Mouse (Mus musculus): Measurements from ENCODE around the gene B4galnt2. TPM values are rescaled to one million over a fixed set of nuclear protein-coding genes. Genes with fewer than 3 reads are reported as not detected.
A peak's percentile ranks its signal among the peaks of the same experiment; 100 is the strongest.

The B4galnt2 gene
- total and polyA plus RNA-seq, 3 experiments = 0.34 to 1.9 (median 0.42) TPM

DNA sequence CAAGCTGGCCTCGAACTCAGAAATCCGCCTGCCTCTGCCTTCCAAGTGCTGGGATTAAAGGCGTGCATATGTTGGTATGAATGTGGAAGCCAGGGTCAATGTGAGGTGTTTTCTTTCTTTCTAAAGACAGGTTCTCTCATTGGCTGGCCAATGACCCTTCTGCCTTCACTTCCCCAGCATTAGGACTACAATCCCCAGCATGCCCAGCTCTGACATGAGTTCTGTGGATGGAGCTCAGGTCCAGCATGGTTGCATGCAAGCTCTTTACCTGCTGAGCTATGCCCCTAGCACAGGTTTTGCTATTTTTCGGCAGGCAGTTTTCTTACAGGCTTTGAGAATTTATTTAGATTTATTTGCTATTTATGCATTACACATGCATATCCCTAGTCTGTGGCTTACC, 57.4 kb downstream of the B4galnt2 start:
- peak overlapping the region; percentile 90 for H3K4me2 ChIP-seq (ENCODE audit: insufficient read depth, low read depth, poor library complexity, severe bottlenecking)
- dilution Hi-C loops (cut with MboI; ENCODE audit: extremely low pct_ligation_motif_present, extremely low pct_unique_long_range_greater_than_20kb, low sequenced_read_pairs) = no loop called here
- in situ Hi-C loops (cut with MboI; ENCODE audit: low pct_ligation_motif_present, low pct_unique_long_range_greater_than_20kb, low sequenced_read_pairs) = no loop called here
- peaks cover 7 to 30% of the 10 kb centered on the region in 2 experiments for H3K4me1 ChIP-seq (ENCODE audit: control insufficient read depth in 1 of 2, insufficient read depth in 2 of 2)
- H3K36me3 ChIP-seq (replicated peaks in 1 of 2; ENCODE audit: control insufficient read depth in 1 of 2, insufficient read depth in 1 of 2, low read length in 1 of 2) = peaks cover 0 to 7% of the 10 kb centered on the region in 2 experiments
- H3K9ac ChIP-seq (ENCODE audit: insufficient read depth, low read depth) = no peak overlapping the region; the same call in 1 of the 2 replicates
- H3K27me3 ChIP-seq (replicated peaks) = peaks cover 1% of the 10 kb centered on the region
- peak; percentile 68 for DNase-seq (ENCODE audit: extremely low read depth)
- H3K4me3 ChIP-seq (replicated peaks in 1 of 3; ENCODE audit: low read depth in 2 of 3, low read length in 2 of 3, poor library complexity in 1 of 3) = peak overlapping the region in 1 of 3 experiments; percentile 66
- peaks cover 3% of the 10 kb centered on the region for H3K9me3 ChIP-seq (replicated peaks; ENCODE audit: low read length)
- peak overlapping the region; percentile 10; the same call in 1 of the 2 replicates for H3K27ac ChIP-seq (ENCODE audit: insufficient read depth, low read depth)
- TF ChIP-seq USF2 (conservative IDR thresholded peaks at IDR 0.05; ENCODE audit: low read depth, low read length) (no peak), HCFC1 (IDR thresholded peaks at IDR 0.05; ENCODE audit: low read depth, low read length) (peak; percentile 89)
- no peaks in the 10 kb centered on the region; the same call in 1 of the 2 replicates for H3K79me2 ChIP-seq (replicated peaks; ENCODE audit: control insufficient read depth, extremely low read depth, insufficient read depth, poor library complexity, severe bottlenecking)

DNA sequence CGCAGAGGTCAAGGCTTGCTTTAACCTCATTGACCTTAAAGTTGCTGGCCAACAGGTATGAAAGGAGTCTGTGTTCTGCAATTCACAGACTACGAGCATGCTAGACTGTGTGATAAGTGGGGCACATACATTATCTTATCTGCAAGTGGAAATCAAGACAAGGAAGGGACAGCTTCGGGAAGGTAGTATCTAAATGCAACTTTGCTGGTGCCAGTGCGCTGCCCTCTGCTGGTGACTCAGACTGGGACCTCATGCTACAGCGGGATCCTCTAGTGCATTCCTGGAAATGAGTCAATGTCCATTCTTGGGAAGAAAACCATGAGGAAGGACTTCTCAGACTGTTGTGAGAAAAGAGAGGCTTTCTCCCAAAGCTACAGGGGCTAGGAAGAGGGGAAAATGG, 61.0 kb downstream of the B4galnt2 start:
- dilution Hi-C loops (cut with MboI; ENCODE audit: extremely low pct_ligation_motif_present, extremely low pct_unique_long_range_greater_than_20kb, low sequenced_read_pairs) (no loop called here), in situ Hi-C loops (cut with MboI; ENCODE audit: low pct_ligation_motif_present, low pct_unique_long_range_greater_than_20kb, low sequenced_read_pairs) (no loop called here)
- Histone ChIP-seq H3K4me2 (ENCODE audit: insufficient read depth, low read depth, poor library complexity, severe bottlenecking) (no peak overlapping the region), H3K79me2 (replicated peaks; ENCODE audit: control insufficient read depth, extremely low read depth, insufficient read depth, poor library complexity, severe bottlenecking) (no peaks in the 10 kb centered on the region), H3K9me3 (replicated peaks; ENCODE audit: low read length) (peaks cover 3% of the 10 kb centered on the region), H3K4me3 (replicated peaks in 1 of 3; ENCODE audit: low read depth in 2 of 3, low read length in 2 of 3, poor library complexity in 1 of 3) (no peak overlapping the region), H3K36me3 (replicated peaks in 1 of 2; ENCODE audit: control insufficient read depth in 1 of 2, insufficient read depth in 1 of 2, low read length in 1 of 2) (no peaks in the 10 kb centered on the region), H3K27me3 (replicated peaks) (peaks cover 1% of the 10 kb centered on the region), H3K4me1 (ENCODE audit: control insufficient read depth in 1 of 2, insufficient read depth in 2 of 2) (peaks cover 9 to 20% of the 10 kb centered on the region in 2 experiments), H3K27ac (ENCODE audit: insufficient read depth, low read depth) (no peak overlapping the region), H3K9ac (ENCODE audit: insufficient read depth, low read depth) (no peak overlapping the region)
- TF ChIP-seq SIN3A (IDR thresholded peaks at IDR 0.05; ENCODE audit: low read length) (no peak), SMC3 (IDR thresholded peaks at IDR 0.05; ENCODE audit: low read depth, low read length) (peak; percentile 98), KAT2A (IDR thresholded peaks at IDR 0.05; ENCODE audit: insufficient replicate concordance, low read length) (no peak), RAD21 (IDR thresholded peaks at IDR 0.05; ENCODE audit: low read depth, low read length) (peak; percentile 80), POLR2AphosphoS2 (IDR thresholded peaks at IDR 0.05; ENCODE audit: low read depth, low read length) (no peak), MYC (IDR thresholded peaks at IDR 0.05; ENCODE audit: low read depth, low read length) (peak; percentile 77; the same call in 1 of the 2 replicates), GABPA (IDR thresholded peaks at IDR 0.05; ENCODE audit: insufficient replicate concordance, low read depth, low read length) (no peak), ZC3H11A (IDR thresholded peaks at IDR 0.05; ENCODE audit: low read depth, low read length) (peak; percentile 25; the same call in 1 of the 2 replicates), JUND (conservative IDR thresholded peaks at IDR 0.05; ENCODE audit: low read depth, low read length) (no peak), CTCF (conservative IDR thresholded peaks at IDR 0.05 in 1 of 2, IDR thresholded peaks at IDR 0.05 in 1 of 2; ENCODE audit: low read depth in 2 of 2, low read length in 2 of 2) (peak; percentile 80 to 90), ETS1 (conservative IDR thresholded peaks at IDR 0.05; ENCODE audit: low read depth, low read length) (no peak), UBTF (IDR thresholded peaks at IDR 0.05; ENCODE audit: low read depth, low read length) (no peak), ZNF384 (IDR thresholded peaks at IDR 0.05; ENCODE audit: low read depth, low read length) (peak; percentile 64), EP300 (IDR thresholded peaks at IDR 0.05; ENCODE audit: low read length) (no peak), TBP (conservative IDR thresholded peaks at IDR 0.05; ENCODE audit: low read depth, low read length) (no peak)
- DNase-seq (ENCODE audit: extremely low read depth) = peak; percentile 55

Data from CH12.LX (cell line).